Mouse (Mus musculus): ENCODE measurements around the gene Hapln4.

DNA sequence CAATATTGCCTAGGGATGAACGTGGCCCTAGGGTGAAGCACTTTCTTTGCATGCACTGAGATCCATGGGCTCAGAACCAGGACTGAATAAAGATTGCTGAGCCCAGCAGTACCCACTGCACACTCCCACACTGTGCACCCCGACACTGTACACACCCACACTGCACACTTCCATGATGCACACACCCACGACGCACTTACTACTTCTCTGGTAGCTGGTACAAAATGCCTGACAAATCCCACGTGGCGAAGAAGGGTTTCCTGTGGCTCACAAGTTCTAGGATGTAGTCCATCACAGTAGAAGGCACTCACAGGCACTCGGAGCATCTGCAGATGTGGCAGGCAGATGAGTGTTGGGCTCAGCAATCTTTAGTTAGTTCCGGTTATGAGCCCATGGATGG is 41.7 kb downstream of the Hapln4 start:
- TF ChIP-seq CTCF (IDR thresholded peaks at IDR 0.05; ENCODE audit: control insufficient read depth, insufficient read depth, low read length), result no peak
- TF ChIP-seq POLR2A (IDR thresholded peaks at IDR 0.05; ENCODE audit: borderline replicate concordance, control insufficient read depth, low read depth, low read length), result no peak

All from bone marrow, adult 2 months (tissue).